Mouse (Mus musculus) MEL (cell line): ENCODE data around the gene Rab7. TPM values are rescaled to one million over a fixed set of nuclear protein-coding genes. Genes with fewer than 3 reads are reported as not detected.
"Not testable (repeated sequence)": the region's sequence is repeated elsewhere in the genome, so short reads cannot be mapped to it uniquely, and the experiment has no call there.

ENCODE experiments used
- DNase-seq: peaks from one replicate; pipeline ENCODE4 v3.0.0; 2011; ENCODE audit warnings: low read depth, low spot score
- H3K27ac ChIP-seq: 2 replicates; pipeline ENCODE4 v1.5.1; 2012; ENCODE audit warnings: low read depth, mild to moderate bottlenecking, control low read depth, low read length, moderate library complexity; ENCODE audit not compliant: control insufficient read depth
- H3K27me3 ChIP-seq, 2 experiments: fragments of 150-350 bp in 1 of 2; sonication (generic) in 1 of 2; 2 replicates each; pipeline ENCODE4 v1.6.1; 2012; ENCODE audit warnings: low read length in 2 of 2, mild to moderate bottlenecking in 2 of 2, improper control_type of control experiment in 1 of 2, moderate library complexity in 1 of 2; ENCODE audit not compliant: insufficient read depth in 2 of 2, control insufficient read depth in 1 of 2
- H3K36me3 ChIP-seq, 2 experiments: 2 replicates each; pipeline ENCODE4 v1.6.1; 2012 to 2014; ENCODE audit warnings: low read length in 2 of 2, improper control_type of control experiment in 1 of 2, inconsistent platforms in 1 of 2, mild to moderate bottlenecking in 1 of 2; ENCODE audit not compliant: insufficient read depth in 2 of 2, control insufficient read depth in 1 of 2
- H3K4me1 ChIP-seq, 2 experiments: fragments of 150-350 bp in 1 of 2; sonication (generic) in 1 of 2; 2 replicates each; pipeline ENCODE4 v1.6.1; 2012; ENCODE audit warnings: low read length in 2 of 2, improper control_type of control experiment in 1 of 2, mild to moderate bottlenecking in 1 of 2; ENCODE audit not compliant: insufficient read depth in 2 of 2, control insufficient read depth in 1 of 2
- H3K4me3 ChIP-seq, 2 experiments: fragments of 150-350 bp in 1 of 2; sonication (generic) in 1 of 2; 2 replicates each; pipeline ENCODE4 v1.5.1; 2012; ENCODE audit warnings: low read depth in 2 of 2, low read length in 2 of 2, mild to moderate bottlenecking in 2 of 2, moderate library complexity in 2 of 2, control low read depth in 1 of 2, improper control_type of control experiment in 1 of 2; ENCODE audit not compliant: control insufficient read depth in 1 of 2, insufficient read depth in 1 of 2
- H3K79me2 ChIP-seq: 2 replicates; pipeline ENCODE4 v1.6.1; 2012; ENCODE audit warnings: mild to moderate bottlenecking, low read length, moderate library complexity; ENCODE audit not compliant: control insufficient read depth, poor library complexity, insufficient read depth
- H3K9ac ChIP-seq: 2 replicates; pipeline ENCODE4 v1.6.1; 2012; ENCODE audit warnings: low read depth, mild to moderate bottlenecking, control low read depth, low read length, moderate library complexity; ENCODE audit not compliant: control insufficient read depth, poor library complexity, severe bottlenecking
- H3K9me3 ChIP-seq: fragments of 150-350 bp; sonication (generic); replicated peaks from 2 replicates; pipeline ENCODE4 v1.6.1; 2012; ENCODE audit warnings: mild to moderate bottlenecking, low read length, improper control_type of control experiment, moderate library complexity; ENCODE audit not compliant: insufficient read depth
- CHD1 ChIP-seq: IDR thresholded peaks from 2 replicates; pipeline ENCODE4 v1.6.1; 2012; ENCODE audit warnings: low read depth, mild to moderate bottlenecking, inconsistent platforms, low read length, improper control_type of control experiment
- E2F4 ChIP-seq: IDR thresholded peaks from 2 replicates; pipeline ENCODE4 v1.6.1; 2011; ENCODE audit warnings: low read depth, low read length, improper control_type of control experiment, borderline replicate concordance
- ELF1 ChIP-seq: IDR thresholded peaks from 2 replicates; pipeline ENCODE4 v1.6.1; 2014; ENCODE audit warnings: low read depth, mild to moderate bottlenecking, inconsistent platforms, low read length, improper control_type of control experiment, moderate library complexity
- MAX ChIP-seq: IDR thresholded peaks from 2 replicates; pipeline ENCODE4 v1.6.1; 2011; ENCODE audit warnings: low read length, improper control_type of control experiment
- MAZ ChIP-seq: IDR thresholded peaks from 2 replicates; pipeline ENCODE4 v1.6.1; 2012; ENCODE audit warnings: low read depth, mild to moderate bottlenecking, inconsistent platforms, low read length, improper control_type of control experiment
- MEF2A ChIP-seq: IDR thresholded peaks from 2 replicates; pipeline ENCODE4 v1.6.1; 2014; ENCODE audit warnings: low read depth, mild to moderate bottlenecking, inconsistent platforms, low read length, improper control_type of control experiment; ENCODE audit not compliant: poor library complexity, insufficient replicate concordance, severe bottlenecking; ENCODE audit errors: extremely low read depth
- MYB ChIP-seq: IDR thresholded peaks from 2 replicates; pipeline ENCODE4 v1.6.1; 2011; ENCODE audit warnings: mild to moderate bottlenecking, low read depth, low read length, improper control_type of control experiment
- NELFE ChIP-seq: IDR thresholded peaks from 2 replicates; pipeline ENCODE4 v1.6.1; 2011; ENCODE audit warnings: low read depth, low read length, improper control_type of control experiment
- POLR2A ChIP-seq, 2 experiments: IDR thresholded peaks; 2 replicates each; pipeline ENCODE4 v1.6.1; 2011 to 2012; ENCODE audit warnings: low read length in 2 of 2, mild to moderate bottlenecking in 2 of 2, control low read depth in 1 of 2, improper control_type of control experiment in 1 of 2, low read depth in 1 of 2, moderate library complexity in 1 of 2; ENCODE audit not compliant: control insufficient read depth in 1 of 2, insufficient read depth in 1 of 2, poor library complexity in 1 of 2
- POLR2AphosphoS5 ChIP-seq: IDR thresholded peaks from 2 replicates; pipeline ENCODE4 v1.6.1; 2012; ENCODE audit warnings: low read depth, borderline replicate concordance, mild to moderate bottlenecking, inconsistent platforms, low read length, moderate library complexity, mixed read lengths
- RAD21 ChIP-seq: IDR thresholded peaks from 2 replicates; pipeline ENCODE4 v1.6.1; 2011; ENCODE audit warnings: mild to moderate bottlenecking, low read depth, low read length, improper control_type of control experiment
- SMC3 ChIP-seq: IDR thresholded peaks from 2 replicates; pipeline ENCODE4 v1.6.1; 2011; ENCODE audit warnings: low read depth, low read length, improper control_type of control experiment
- TAL1 ChIP-seq: IDR thresholded peaks from 2 replicates; pipeline ENCODE4 v1.6.1; 2012; ENCODE audit warnings: mild to moderate bottlenecking, inconsistent platforms, low read length, moderate library complexity, mixed read lengths
- USF1 ChIP-seq: IDR thresholded peaks from 2 replicates; pipeline ENCODE4 v1.6.1; 2014; ENCODE audit warnings: low read depth, mild to moderate bottlenecking, inconsistent platforms, low read length, improper control_type of control experiment, moderate library complexity
- USF2 ChIP-seq, 2 experiments: IDR thresholded peaks; 2 replicates each; pipeline ENCODE4 v1.6.1; 2011 to 2012; ENCODE audit warnings: improper control_type of control experiment in 2 of 2, low read length in 2 of 2, borderline replicate concordance in 1 of 2, inconsistent platforms in 1 of 2, low read depth in 1 of 2, mild to moderate bottlenecking in 1 of 2; ENCODE audit not compliant: insufficient read depth in 1 of 2
- polyA plus RNA-seq, 2 experiments: library from polyadenylated mRNA; stranded (reverse) in 1 of 2; unstranded in 1 of 2; fragments of >175 nt in 1 of 2; fragments of >200 nt in 1 of 2; gene quantifications; 2 replicates each; pipeline versions ENCODE4 v1.2.1 to v1.2.4; 2012; ENCODE audit warnings: low replicate concordance in 2 of 2, low read depth in 1 of 2; ENCODE audit not compliant: insufficient read length in 2 of 2, insufficient read depth in 1 of 2, missing spikeins in 1 of 2
- total RNA-seq: library from RNA; depleted of rRNA; stranded (reverse); fragments of 300-350 nt; gene quantifications from 2 replicates; pipeline ENCODE4 v1.2.3, GENCODE M21; 2012

Rab7 gene
- total and polyA plus RNA-seq, 3 experiments, result 47.6 to 362 (median 234) TPM

GRCm38 (mm10) chr6:88009209-88009608 is 35.9 kb downstream of the Rab7 start:
- Histone ChIP-seq H3K4me3 (no peak overlapping the region), H3K36me3 (peaks cover 0 to 33% of the 10 kb centered on the region in 2 experiments; a peak in 2 of 4 replicates), H3K9me3 (no peaks in the 10 kb centered on the region), H3K4me1 (no peaks in the 10 kb centered on the region), H3K9ac (no peak overlapping the region), H3K79me2 (no peaks in the 10 kb centered on the region; the same call in 1 of the 2 replicates), H3K27me3 (no peaks in the 10 kb centered on the region), H3K27ac (no peak overlapping the region)
- no peak for TF ChIP-seq E2F4
- no peak for TF ChIP-seq USF1
- TF ChIP-seq TAL1, result no peak
- no peak for TF ChIP-seq SMC3
- no peak for TF ChIP-seq MAX
- no peak for TF ChIP-seq NELFE
- TF ChIP-seq POLR2A (IDR thresholded peaks at IDR 0.05; ENCODE audit: control insufficient read depth in 1 of 2, insufficient read depth in 1 of 2, low read depth in 1 of 2, low read length in 2 of 2, poor library complexity in 1 of 2), result no peak
- TF ChIP-seq RAD21, result no peak
- TF ChIP-seq MYB, result no peak
- no peak for TF ChIP-seq MEF2A
- TF ChIP-seq POLR2AphosphoS5, result no peak
- no peak for TF ChIP-seq ELF1
- TF ChIP-seq USF2 (IDR thresholded peaks at IDR 0.05; ENCODE audit: borderline replicate concordance in 1 of 2, insufficient read depth in 1 of 2, low read depth in 1 of 2, low read length in 2 of 2), result no peak
- DNase-seq, result no peak

GRCm38 (mm10) chr6:88004773-88005172 is 40.3 kb downstream of the Rab7 start:
- peaks cover 0 to 23% of the 10 kb centered on the region in 2 experiments; a peak in 2 of 4 replicates for H3K36me3 ChIP-seq
- not testable (repeated sequence) for DNase-seq, H3K4me3 ChIP-seq, H3K9ac ChIP-seq, H3K27me3 ChIP-seq, H3K4me1 ChIP-seq, H3K9me3 ChIP-seq, H3K79me2 ChIP-seq, H3K27ac ChIP-seq

DNA sequence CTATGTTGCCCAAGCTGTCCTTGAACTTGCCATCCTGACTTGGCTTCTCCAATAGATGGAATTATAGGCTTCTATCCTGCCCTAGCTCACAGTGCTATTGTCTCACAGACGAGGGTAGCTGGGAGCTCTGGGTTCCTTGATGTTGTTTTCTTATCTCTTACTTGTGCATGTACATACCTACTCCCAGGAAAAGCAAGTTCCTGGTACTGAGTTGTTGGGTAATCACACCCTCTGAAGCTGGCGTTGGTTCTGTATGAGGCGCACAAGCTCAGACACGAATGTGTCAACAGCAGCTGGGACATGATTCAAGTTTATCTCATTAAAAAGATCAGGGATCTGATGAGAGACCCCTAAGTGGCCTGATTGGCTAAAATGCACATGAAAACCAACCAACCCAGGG is 41.6 kb downstream of the Rab7 start:
- no peaks in the 10 kb centered on the region for H3K79me2 ChIP-seq
- H3K36me3 ChIP-seq, result peaks cover 0 to 13% of the 10 kb centered on the region in 2 experiments; a peak in 2 of 4 replicates
- no peak for DNase-seq
- no peaks in the 10 kb centered on the region for H3K4me1 ChIP-seq
- no peaks in the 10 kb centered on the region for H3K9me3 ChIP-seq
- no peak overlapping the region for H3K27ac ChIP-seq
- H3K27me3 ChIP-seq, result no peaks in the 10 kb centered on the region
- TF ChIP-seq CHD1 (no peak), MAZ (no peak)
- no peak overlapping the region for H3K4me3 ChIP-seq
- H3K9ac ChIP-seq, result no peak overlapping the region
